Mouse (Mus musculus): Measurements from ENCODE around the gene Cd22.
A peak's percentile ranks its signal among the peaks of the same experiment; 100 is the strongest.

Cd22 gene

GRCm38 (mm10) chr7:30820131-30820530 lies 60.0 kb downstream of the Cd22 start:
- peak; percentile 26 for DNase-seq (ENCODE audit: low spot score)

Measured in MN1 (cell line).